Mouse (Mus musculus): Measurements from ENCODE around the gene L3mbtl2.

DNA sequence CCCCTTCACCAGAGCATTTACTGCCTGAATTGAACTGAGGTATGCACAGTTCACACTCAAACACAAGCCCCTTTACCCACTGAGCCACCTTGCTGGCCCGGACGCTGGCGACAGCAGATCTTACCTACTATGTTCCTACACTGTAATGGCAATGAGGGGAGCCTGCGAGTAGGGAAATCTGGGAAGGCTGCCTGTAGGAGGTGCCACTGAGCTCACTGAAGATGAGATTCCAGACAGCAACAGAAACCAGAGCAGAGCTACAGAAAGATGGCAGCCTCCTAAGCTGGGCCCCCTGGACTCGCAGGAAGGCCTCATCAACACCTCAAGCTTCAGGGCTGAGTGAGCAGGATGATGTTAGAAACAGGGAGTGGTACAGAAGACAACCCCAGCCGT lies 55.4 kb downstream of the L3mbtl2 start:
- TF ChIP-seq CTCF (IDR thresholded peaks at IDR 0.05; ENCODE audit: control insufficient read depth, insufficient read depth, insufficient read length): no peak
- no peak for TF ChIP-seq CEBPB (IDR thresholded peaks at IDR 0.05; ENCODE audit: low read depth)
- no peak for TF ChIP-seq USF1 (IDR thresholded peaks at IDR 0.05; ENCODE audit: low read depth)
- no peak for TF ChIP-seq FOSL1 (IDR thresholded peaks at IDR 0.05; ENCODE audit: insufficient read depth, low read length, poor library complexity, severe bottlenecking)

Measured in C2C12 (cell line).